Mouse (Mus musculus) limb, embryonic 11.5 days (tissue): Measurements from ENCODE around the gene Rragc. TPM values are rescaled to one million over a fixed set of nuclear protein-coding genes. Genes with fewer than 3 reads are reported as not detected.

Experiments
- ATAC-seq: fragments of 200-750 bp; cut with Nextera tagmentation; 2 replicates; pipeline ENCODE4 v1.8.0; 2017; ENCODE audit warnings: low read depth; ENCODE audit not compliant: insufficient number of reproducible peaks, low FRiP score, low TSS enrichment
- DNase-seq: peaks from one replicate; pipeline ENCODE4 v3.0.0-alpha.2; 2015; ENCODE audit warnings: low spot score
- H3K27ac ChIP-seq: fragments of 300-500 bp; sonication (generic); replicated peaks from 2 replicates; pipeline ENCODE4 v1.5.1; 2014; ENCODE audit warnings: low read depth, mild to moderate bottlenecking, low read length
- H3K27me3 ChIP-seq: fragments of 300-500 bp; sonication (generic); 2 replicates; pipeline ENCODE4 v1.6.1; 2014; ENCODE audit warnings: mild to moderate bottlenecking, low read length, mixed read lengths; ENCODE audit not compliant: control insufficient read depth, insufficient read depth
- H3K36me3 ChIP-seq: fragments of 300-500 bp; sonication (generic); 2 replicates; pipeline ENCODE4 v1.6.1; 2014; ENCODE audit warnings: mild to moderate bottlenecking, low read length, moderate library complexity, mixed read lengths; ENCODE audit not compliant: control insufficient read depth, insufficient read depth
- H3K4me1 ChIP-seq: fragments of 300-500 bp; sonication (generic); 2 replicates; pipeline ENCODE4 v1.6.1; 2014; ENCODE audit warnings: low read length, mixed read lengths; ENCODE audit not compliant: control insufficient read depth, insufficient read depth
- H3K4me2 ChIP-seq: fragments of 300-500 bp; sonication (generic); 2 replicates; pipeline ENCODE4 v1.6.1; 2014; ENCODE audit warnings: low read depth, mild to moderate bottlenecking, moderate library complexity; ENCODE audit not compliant: severe bottlenecking
- H3K4me3 ChIP-seq: fragments of 300-500 bp; sonication (generic); 2 replicates; pipeline ENCODE4 v1.5.1; 2014; ENCODE audit warnings: low read depth, low read length
- H3K9ac ChIP-seq: fragments of 300-500 bp; sonication (generic); 2 replicates; pipeline ENCODE4 v1.6.1; 2014; ENCODE audit warnings: mild to moderate bottlenecking, low read length
- H3K9me3 ChIP-seq: fragments of 300-500 bp; sonication (generic); 2 replicates; pipeline ENCODE4 v1.6.1; 2016; ENCODE audit warnings: low read length; ENCODE audit not compliant: control insufficient read depth
- WGBS: fragments of 180-500 bp; shearing (Covaris S2); extraction: QIAGEN DNeasy Blood & Tissue Kit; methylation state at CpG from one replicate; pipeline ENCODE4 v1.1.7; 2014; 5-methylcytosine and 5-hydroxymethylcytosine counted together
- polyA plus RNA-seq: library from polyadenylated mRNA; unstranded; fragments of >200 nt; fragmentation: Nextera tagmentation; extraction: Ambion mirVana; gene quantifications from 2 replicates; pipeline ENCODE4 v1.2.1, GENCODE M21; 2014

Gene Rragc
- polyA plus RNA-seq, 1 experiment from 2014 or later: 42.1 TPM

- no peak overlapping the region for H3K4me2 ChIP-seq
- no peak overlapping the region for H3K27ac ChIP-seq
- 64% methylated on average over 4 of the region's 4 CpGs for WGBS
- no peaks in the 10 kb centered on the region for H3K4me1 ChIP-seq
- no peaks in the 10 kb centered on the region for H3K36me3 ChIP-seq
- ATAC-seq (no peak), DNase-seq (no peak)
- H3K27me3 ChIP-seq: peaks cover 8% of the 10 kb centered on the region
- H3K9me3 ChIP-seq: no peaks in the 10 kb centered on the region
- H3K4me3 ChIP-seq: no peak overlapping the region
- H3K9ac ChIP-seq: no peak overlapping the region
Observed at GRCm38 (mm10) chr4:123957891-123958290, 40.6 kb downstream of the Rragc start.

- ATAC-seq (no peak), DNase-seq (no peak)
- no peak overlapping the region for H3K9ac ChIP-seq
- H3K4me2 ChIP-seq: no peak overlapping the region
- H3K4me3 ChIP-seq: no peak overlapping the region
- peaks cover 8% of the 10 kb centered on the region for H3K27me3 ChIP-seq
- no peaks in the 10 kb centered on the region for H3K36me3 ChIP-seq
- H3K4me1 ChIP-seq: no peaks in the 10 kb centered on the region
- no peak overlapping the region for H3K27ac ChIP-seq
- 65% methylated on average over 4 of the region's 4 CpGs for WGBS
- no peaks in the 10 kb centered on the region for H3K9me3 ChIP-seq
Observed at GRCm38 (mm10) chr4:123960955-123961354, 43.7 kb downstream of the Rragc start.

GRCm38 (mm10) chr4:123962721-123963120, 45.5 kb downstream of the Rragc start:
- no peak overlapping the region for H3K4me2 ChIP-seq
- H3K4me3 ChIP-seq: no peak overlapping the region
- 69% methylated on average over 9 of the region's 9 CpGs for WGBS
- H3K9ac ChIP-seq: no peak overlapping the region
- no peak for DNase-seq
- ATAC-seq: no peak
- H3K27ac ChIP-seq: no peak overlapping the region
- no peaks in the 10 kb centered on the region for H3K9me3 ChIP-seq
- H3K36me3 ChIP-seq: no peaks in the 10 kb centered on the region
- no peaks in the 10 kb centered on the region for H3K27me3 ChIP-seq
- H3K4me1 ChIP-seq: no peaks in the 10 kb centered on the region

- ATAC-seq: no peak
- 0 out of 2 replicates have a peak, but pooled peaks cover 6% of the 10 kb centered on the region for H3K27me3 ChIP-seq
- H3K9me3 ChIP-seq: no peaks in the 10 kb centered on the region
- no peaks in the 10 kb centered on the region for H3K36me3 ChIP-seq
- DNase-seq: no peak
- no peak overlapping the region for H3K27ac ChIP-seq
- H3K4me2 ChIP-seq: no peak overlapping the region
- WGBS: 87% methylated on average over 8 of the region's 8 CpGs
- H3K4me1 ChIP-seq: peaks cover 3% of the 10 kb centered on the region; the same call in 1 of the 2 replicates
- no peak overlapping the region for H3K9ac ChIP-seq
- no peak overlapping the region for H3K4me3 ChIP-seq
Observed at GRCm38 (mm10) chr4:123968663-123969321, 51.5 kb downstream of the Rragc start.

GRCm38 (mm10) chr4:123969458-123969857, 52.2 kb downstream of the Rragc start:
- DNase-seq (no peak), ATAC-seq (no peak)
- no peak overlapping the region for H3K4me3 ChIP-seq
- H3K4me1 ChIP-seq: peaks cover 3% of the 10 kb centered on the region; the same call in 1 of the 2 replicates
- no peak overlapping the region for H3K27ac ChIP-seq
- H3K27me3 ChIP-seq: 0 out of 2 replicates have a peak, but pooled peaks cover 6% of the 10 kb centered on the region
- no peaks in the 10 kb centered on the region for H3K9me3 ChIP-seq
- WGBS: 85% methylated on average over 7 of the region's 7 CpGs
- H3K4me2 ChIP-seq: no peak overlapping the region
- H3K36me3 ChIP-seq: no peaks in the 10 kb centered on the region
- H3K9ac ChIP-seq: no peak overlapping the region

GRCm38 (mm10) chr4:123971059-123971458, 53.8 kb downstream of the Rragc start:
- Histone ChIP-seq H3K9me3 (no peaks in the 10 kb centered on the region), H3K4me2 (no peak overlapping the region), H3K27ac (no peak overlapping the region), H3K4me3 (no peak overlapping the region), H3K36me3 (no peaks in the 10 kb centered on the region), H3K4me1 (peaks cover 3% of the 10 kb centered on the region; the same call in 1 of the 2 replicates), H3K9ac (no peak overlapping the region), H3K27me3 (0 out of 2 replicates have a peak, but pooled peaks cover 6% of the 10 kb centered on the region)
- no peak for ATAC-seq
- WGBS: 83% methylated on average over 4 of the region's 4 CpGs
- DNase-seq: peak; percentile 47

- Histone ChIP-seq H3K36me3 (no peaks in the 10 kb centered on the region), H3K4me2 (peak overlapping the region; percentile 68), H3K27me3 (0 out of 2 replicates have a peak, but pooled peaks cover 6% of the 10 kb centered on the region), H3K9ac (peak overlapping the region; percentile 50), H3K27ac (no peak overlapping the region), H3K4me1 (peaks cover 3% of the 10 kb centered on the region; the same call in 1 of the 2 replicates), H3K9me3 (no peaks in the 10 kb centered on the region), H3K4me3 (peak overlapping the region; percentile 23)
- DNase-seq (no peak), ATAC-seq (0 out of 2 replicates have a peak, but pooled peaks have one; percentile 44)
- WGBS: 8% methylated on average over 29 of the region's 29 CpGs
Observed at GRCm38 (mm10) chr4:123972423-123973049, 55.3 kb downstream of the Rragc start.

- Histone ChIP-seq H3K9me3 (no peaks in the 10 kb centered on the region), H3K4me3 (no peak overlapping the region), H3K27ac (no peak overlapping the region), H3K36me3 (no peaks in the 10 kb centered on the region), H3K9ac (no peak overlapping the region), H3K4me2 (no peak overlapping the region), H3K27me3 (no peaks in the 10 kb centered on the region), H3K4me1 (no peaks in the 10 kb centered on the region)
- 72% methylated on average over 5 of the region's 5 CpGs for WGBS
- DNase-seq: no peak
- ATAC-seq: no peak
Observed at GRCm38 (mm10) chr4:123982105-123982504, 64.9 kb downstream of the Rragc start.
